Mouse (Mus musculus): ENCODE measurements at regions not wholly inside any gene's neighbourhood (a gene's known extent, or its start where the extent isn't known, plus 50 kb on each side); places are given as distances from the start of the nearest gene placed in this dataset.

DNA sequence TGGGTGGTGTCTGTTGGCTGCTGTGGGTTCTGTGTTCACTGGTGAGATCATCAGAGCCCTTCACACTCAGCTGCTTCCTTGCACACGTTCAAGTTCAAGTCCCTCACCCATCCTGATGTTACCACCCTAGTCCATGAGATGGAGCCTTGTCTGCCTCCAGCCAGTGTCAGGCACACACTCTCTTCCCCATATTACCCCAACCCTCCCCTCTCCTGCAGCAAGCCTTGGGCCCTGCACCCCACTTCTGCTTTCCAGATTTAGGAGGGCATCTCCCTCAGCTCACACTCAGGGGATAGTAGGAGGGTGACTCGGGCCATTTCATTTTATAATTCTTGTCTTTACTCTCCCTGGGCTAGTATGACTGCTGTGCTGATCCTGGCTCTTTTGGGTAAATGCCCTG is 288.7 kb upstream of the Eef2kmt start:
- DNase-seq: no peak
- intact Hi-C loops (cut with DNase I): no loop called here

DNA sequence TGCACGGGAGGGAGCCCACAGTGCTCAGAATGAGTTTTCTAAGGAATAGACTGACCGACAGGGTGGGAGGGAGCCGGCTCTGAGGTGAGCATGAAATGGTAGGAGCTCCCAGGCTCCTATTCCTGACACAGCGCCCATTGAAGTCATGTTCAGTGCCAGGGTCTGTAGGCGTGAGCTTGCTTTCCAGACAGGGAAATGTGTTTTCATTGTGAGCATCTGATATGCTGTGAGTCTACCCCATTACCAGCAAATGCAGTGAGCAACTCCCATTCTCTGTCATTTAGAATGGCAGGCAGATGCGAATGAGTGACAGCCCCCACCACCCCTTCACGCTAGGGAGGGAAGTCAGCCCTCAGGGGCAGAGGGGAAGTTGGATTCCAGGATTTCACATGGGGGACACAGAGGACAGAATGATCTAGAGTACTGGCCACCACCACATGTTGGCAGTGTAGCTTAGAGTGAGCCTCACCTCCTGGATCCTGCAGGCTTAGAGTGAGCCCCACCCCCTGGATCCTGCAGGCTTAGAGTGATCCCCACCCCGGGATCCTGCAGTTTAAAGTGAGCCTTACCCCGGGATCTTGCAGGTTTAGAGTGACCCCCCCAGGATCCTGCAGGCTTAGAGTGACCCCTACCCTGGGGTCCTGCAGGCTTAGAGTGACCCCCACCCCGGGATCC is 283.2 kb upstream of the Eef2kmt start:
- no peak for DNase-seq
- intact Hi-C loops (cut with DNase I): loop anchor here (10.0 kb wide), 1 partner anchor 234 kb away; no protein-coding TSS in a partner anchor

DNA sequence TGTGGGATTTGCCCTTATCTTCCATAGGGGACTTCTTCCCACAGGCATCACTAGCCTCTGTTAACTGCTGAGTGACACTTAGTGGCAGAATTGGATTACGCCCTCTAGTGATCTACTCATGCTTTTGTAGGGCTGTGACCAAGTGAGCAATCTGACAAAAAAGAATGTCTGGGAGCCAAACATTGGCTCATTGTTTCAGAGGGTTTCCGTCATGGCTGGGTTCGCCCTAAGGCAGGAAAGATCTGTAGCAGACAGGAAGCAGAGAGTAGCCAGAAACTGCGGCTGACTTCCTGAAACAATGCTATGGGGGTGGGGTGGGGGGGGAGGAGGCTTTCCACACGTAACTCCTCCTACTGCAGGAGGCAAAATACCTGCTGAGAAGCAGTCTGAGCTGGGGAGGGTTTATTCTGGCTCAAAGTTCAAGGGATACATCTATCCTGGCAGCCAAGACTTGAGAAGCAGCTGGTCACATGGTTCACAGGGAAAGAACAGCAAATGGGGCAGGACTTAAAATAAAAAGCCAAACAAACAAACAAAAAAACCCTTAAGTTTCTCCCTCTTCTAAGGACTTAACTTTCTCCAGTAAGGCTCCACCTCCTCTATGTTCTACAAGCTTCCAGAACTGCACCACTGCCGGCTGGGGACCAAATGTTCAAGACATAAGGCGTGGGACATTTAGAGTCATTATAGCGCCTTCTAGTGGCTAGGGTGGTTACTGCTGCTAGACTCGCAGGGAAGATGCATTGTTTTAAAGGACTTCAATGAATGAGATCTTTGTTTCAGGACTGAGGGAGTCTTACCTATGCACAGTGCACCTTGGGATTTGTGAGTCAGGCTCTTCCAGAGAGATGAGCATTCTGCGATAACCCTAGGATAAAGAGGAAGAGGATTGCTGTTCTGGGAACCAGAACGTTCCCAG is 281.8 kb upstream of the Eef2kmt start:
- intact Hi-C loops (cut with DNase I): loop anchor here (10.0 kb wide), 1 partner anchor 233 kb away; no protein-coding TSS in a partner anchor
- no peak for DNase-seq

DNA sequence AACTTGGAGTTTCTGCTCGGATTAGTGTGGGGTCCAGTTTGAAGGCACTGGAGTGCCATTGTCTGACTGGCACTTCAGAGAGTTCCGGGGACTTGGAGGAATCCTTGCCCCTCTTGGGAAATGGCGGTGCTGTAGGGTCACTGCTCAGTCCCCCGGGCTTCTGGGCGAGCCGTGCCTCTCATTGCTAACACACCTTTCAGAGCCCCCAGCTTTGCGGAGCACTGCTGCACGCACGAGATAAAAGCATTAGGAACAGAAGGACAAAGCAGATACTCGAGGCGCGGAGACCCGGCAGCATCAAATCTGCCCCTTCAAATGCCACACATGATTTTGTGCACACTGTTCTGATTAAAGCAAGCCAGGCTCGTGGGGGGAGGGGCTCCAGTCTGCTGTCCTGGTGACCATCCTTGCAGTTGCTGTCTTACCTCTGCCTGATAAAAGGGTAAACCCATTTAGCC is 280.8 kb upstream of the Eef2kmt start:
- intact Hi-C loops (cut with DNase I): loop anchor here (10.0 kb wide), 1 partner anchor 232 kb away; no protein-coding TSS in a partner anchor
- DNase-seq: no peak

DNA sequence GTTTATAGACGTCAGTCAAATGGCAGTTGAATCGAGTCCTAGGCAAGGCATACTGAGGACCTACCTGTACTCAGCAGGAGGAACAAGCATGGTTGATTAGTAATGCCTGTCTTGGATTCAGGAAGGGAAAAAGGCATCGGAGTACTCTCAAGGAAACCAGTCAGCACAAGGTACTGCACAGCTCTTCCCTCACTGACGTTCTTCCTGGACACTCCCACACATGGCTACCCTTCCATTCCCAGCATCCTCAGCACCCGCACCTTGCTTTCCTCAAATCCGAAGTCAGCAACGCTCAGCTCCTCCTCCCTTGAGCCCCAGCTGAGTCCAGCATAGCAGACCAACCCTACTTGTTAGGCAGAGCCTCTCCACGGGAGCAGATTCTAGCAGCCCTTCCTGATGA is 279.6 kb upstream of the Eef2kmt start:
- intact Hi-C loops (cut with DNase I): loop anchor here (10.0 kb wide), 1 partner anchor 231 kb away; no protein-coding TSS in a partner anchor
- no peak for DNase-seq

DNA sequence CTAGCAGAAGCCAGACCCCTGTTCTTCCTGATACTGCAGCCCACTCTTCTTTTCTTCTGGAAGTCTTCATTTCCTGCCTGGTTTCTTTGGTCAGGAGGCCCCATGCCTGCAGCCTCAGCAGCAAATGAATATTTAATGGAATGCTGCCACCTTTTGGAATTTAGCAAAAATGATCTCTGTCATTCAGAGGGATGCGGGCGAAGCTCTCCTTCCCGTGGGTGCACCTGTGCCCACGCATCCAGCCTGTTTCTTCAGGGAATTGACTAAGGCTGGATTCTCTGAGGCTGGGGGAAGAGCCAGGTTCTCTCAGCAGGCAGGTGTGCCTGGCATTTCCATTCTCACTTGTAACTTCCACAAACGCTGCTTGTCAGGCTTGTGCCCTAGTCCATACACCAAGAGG is 279.1 kb upstream of the Eef2kmt start:
- DNase-seq: no peak
- intact Hi-C loops (cut with DNase I): loop anchor here (10.0 kb wide), 1 partner anchor 230 kb away; no protein-coding TSS in a partner anchor

DNA sequence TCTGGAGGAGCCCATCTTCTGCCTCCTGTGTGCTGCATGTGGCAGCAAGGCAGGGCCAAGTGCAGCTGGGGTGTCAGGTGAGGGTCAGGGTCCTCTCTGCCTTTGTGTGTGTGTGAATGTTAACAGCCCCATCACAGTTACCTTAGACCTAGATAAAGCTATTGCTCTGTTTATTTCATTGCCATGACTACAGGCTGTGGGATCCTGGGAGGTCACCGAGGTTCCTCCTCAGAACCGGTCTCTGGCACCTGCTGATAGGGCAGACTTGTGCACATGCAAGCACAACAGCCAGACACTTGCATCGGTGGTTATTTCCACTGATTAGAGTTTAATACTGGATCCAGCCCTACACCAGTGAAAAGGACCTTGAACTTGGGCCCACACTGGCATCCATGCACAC is 278.6 kb upstream of the Eef2kmt start:
- intact Hi-C loops (cut with DNase I): loop anchor here (10.0 kb wide), 1 partner anchor 230 kb away; no protein-coding TSS in a partner anchor
- no peak for DNase-seq

DNA sequence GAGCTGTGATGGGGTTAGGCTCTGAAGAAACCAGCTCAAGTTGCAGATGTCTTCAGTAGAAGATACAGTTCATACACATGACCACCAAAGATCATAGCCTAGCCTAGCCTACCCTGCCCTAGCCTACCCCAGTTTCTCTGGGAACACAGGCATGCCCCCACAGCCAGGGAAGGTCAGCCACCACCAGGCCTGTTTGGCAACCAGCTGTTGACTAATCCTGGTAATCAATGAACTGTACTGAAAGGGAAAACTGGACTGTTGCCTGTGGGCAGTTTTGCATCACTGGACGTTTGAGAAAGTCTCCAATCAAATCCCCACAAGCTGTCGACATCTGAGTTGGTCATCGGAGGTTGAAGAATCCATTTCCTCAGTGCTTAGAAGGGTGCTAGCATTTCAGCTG is 276.5 kb upstream of the Eef2kmt start:
- DNase-seq: no peak
- intact Hi-C loops (cut with DNase I): loop anchor here (10.0 kb wide), 1 partner anchor 227 kb away; no protein-coding TSS in a partner anchor

DNA sequence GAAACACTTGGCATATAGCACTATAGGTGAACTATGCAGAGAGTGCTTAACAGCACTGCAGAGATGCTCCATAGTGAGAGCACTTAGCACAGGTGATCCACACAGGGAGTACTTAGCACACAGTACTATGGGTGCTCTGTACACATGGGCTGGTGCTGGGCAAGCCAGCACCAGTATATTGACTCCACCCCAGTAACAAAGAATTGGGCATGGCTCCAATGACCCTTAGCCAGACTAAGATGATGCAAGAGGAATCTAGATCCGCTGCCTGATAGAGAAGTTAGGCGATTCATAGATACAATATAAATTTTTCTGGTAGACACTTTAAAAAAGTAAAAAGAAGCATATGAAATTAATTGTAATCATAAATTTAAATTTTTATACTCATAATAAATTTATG is 274.0 kb upstream of the Eef2kmt start:
- DNase-seq: no peak
- intact Hi-C loops (cut with DNase I): loop anchor here (10.0 kb wide), 1 partner anchor 225 kb away; no protein-coding TSS in a partner anchor

DNA sequence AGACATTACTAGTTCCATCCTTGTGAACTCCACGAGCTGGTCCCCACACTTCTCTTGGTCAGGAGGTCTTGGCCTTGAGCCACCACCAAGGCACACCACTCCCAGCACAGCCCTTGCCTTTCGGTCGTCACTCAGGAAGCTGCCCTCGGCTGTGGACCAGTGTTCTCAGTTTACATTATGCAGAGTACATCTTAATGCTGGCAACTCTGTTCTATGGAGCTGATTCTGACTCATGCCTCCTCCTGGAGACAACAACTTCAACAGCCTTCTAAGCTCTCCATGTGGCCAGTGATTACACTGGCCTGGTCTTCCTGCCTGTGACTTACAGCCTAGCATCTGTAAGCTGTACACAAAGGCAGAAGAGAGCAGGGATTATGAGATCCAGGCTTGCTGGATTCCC is 272.2 kb upstream of the Eef2kmt start:
- DNase-seq: no peak
- intact Hi-C loops (cut with DNase I): no loop called here

DNA sequence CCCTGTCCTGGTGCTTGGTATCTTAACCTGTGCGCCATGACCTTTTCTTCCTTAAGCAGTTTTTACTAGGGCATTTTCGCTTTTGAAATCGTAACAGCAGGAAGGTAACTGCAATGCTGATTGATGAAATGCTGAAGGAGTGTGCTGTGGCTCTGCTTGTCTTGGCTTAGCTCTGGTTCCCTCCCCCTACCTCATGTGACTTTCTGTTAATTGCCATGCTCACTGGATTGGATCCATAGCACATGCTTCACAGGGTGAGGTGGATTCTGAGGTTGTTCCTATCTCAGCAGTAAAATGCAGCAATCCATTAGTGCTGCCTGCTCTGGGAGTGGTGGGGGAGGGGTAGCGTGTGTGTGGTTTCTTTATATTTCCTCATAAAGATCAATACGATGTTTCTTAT is 268.6 kb upstream of the Eef2kmt start:
- intact Hi-C loops (cut with DNase I): no loop called here
- DNase-seq: no peak

DNA sequence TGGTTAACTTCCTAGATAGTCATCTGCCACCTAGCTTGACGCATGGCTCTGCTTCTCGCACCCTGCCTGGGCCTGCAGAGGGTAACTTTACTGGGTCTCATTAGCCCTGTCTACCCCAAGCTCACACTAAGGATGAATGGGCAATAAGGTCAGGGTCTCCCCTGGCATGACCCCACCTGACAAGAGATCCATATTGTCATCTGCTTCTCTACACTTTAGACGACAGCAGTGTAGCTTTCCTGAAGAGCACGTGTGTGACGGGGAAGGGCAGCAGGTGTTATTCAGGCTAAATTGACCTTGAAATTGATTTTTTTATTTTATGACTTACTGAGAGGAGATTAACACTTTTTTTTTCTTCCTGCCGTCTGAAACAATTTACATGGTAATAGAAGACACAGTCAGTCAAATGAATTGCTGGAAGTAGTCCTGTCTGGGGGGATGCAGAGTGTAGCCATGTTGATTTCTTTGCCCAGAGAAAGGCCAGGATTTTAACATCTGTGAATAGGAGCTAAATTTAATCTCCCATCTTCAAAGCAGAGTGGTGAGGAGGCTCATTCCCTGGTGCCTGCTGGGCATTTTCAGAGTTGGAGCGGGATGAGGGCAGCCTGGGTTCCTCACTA is 267.7 kb upstream of the Eef2kmt start:
- intact Hi-C loops (cut with DNase I): no loop called here

DNA sequence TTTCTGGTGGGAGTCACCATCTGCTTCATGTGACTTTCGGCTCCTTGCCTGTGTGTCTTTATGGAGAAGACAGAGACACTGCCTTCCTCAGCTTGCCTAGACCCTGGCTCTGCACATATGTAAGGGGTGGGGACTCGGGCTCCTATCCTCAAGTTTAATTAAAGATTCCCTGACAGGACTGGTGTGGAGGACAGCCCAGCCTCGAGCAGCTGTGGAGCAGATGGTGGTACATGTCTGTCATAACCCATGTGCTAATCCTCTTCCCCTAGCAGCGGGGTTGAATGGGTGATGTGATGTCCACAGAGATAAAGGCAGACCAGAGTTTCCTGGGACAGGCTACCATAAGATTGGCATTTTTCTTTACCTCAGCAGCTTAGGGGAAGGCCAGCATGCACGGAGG is 262.0 kb upstream of the Eef2kmt start:
- intact Hi-C loops (cut with DNase I): no loop called here

More for the DNA sequence above, 267.7 kb upstream of the Eef2kmt start:
- no peak for DNase-seq

DNA sequence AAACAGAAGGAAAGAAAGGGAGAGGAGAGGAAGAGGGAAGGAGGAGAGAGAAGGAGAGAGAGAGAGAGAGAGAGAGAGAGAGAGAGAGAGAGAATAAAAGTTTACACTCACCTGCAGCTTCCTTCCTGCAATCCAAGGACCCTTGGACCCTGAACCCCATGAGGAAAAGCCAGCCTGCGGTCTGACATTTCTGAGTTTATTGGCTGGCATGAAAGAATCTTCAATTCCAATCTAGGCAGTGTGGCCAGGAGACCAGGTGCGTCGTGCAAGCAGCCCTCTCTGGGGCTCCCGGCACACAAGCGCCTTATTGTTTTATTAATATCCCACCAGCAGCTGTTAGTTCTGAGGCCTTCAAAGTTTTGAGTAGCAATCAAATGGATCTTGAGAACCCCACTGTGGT is 260.1 kb upstream of the Eef2kmt start:
- intact Hi-C loops (cut with DNase I): no loop called here
- DNase-seq: no peak

More for the DNA sequence above, 262.0 kb upstream of the Eef2kmt start:
- DNase-seq: no peak

DNA sequence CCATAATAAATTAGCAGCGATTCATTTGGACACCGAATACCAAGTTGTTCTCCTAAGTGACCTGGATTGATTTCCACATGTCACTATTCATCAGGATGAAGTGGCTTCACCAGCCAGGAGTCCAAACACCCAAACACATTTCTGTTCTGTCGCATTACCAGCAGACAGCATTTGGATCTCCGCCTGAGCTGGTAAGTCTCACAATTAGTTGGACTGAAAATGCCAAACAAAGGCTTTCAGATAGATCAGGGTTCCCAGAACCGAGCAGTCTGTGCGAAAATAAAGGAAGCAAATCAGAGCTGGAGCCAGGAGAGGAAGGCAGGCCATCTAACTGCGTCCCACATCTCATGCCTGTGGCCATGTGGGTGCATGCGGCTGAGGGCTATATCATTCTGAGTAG is 251.5 kb upstream of the Eef2kmt start:
- DNase-seq: no peak
- intact Hi-C loops (cut with DNase I): no loop called here

DNA sequence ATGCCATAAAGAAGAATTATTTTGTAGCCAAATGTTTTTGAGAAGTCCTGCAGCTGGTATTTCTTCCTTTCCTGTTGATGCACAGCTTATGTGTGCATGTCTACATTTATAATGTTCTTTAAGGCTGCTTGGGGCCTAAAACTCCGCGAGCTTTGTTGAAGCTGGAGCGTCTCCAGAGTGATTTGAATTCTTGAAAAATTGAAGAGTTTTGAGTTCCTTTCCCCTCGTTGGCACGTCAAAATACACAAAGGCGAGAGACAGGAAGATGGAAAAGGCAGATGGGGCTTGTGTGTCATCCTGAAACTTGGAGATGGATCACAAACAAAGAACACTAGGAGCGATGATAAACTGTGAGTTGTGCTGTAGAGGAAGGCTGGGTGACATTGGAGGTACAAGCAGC is 246.2 kb upstream of the Eef2kmt start:
- intact Hi-C loops (cut with DNase I): no loop called here

DNA sequence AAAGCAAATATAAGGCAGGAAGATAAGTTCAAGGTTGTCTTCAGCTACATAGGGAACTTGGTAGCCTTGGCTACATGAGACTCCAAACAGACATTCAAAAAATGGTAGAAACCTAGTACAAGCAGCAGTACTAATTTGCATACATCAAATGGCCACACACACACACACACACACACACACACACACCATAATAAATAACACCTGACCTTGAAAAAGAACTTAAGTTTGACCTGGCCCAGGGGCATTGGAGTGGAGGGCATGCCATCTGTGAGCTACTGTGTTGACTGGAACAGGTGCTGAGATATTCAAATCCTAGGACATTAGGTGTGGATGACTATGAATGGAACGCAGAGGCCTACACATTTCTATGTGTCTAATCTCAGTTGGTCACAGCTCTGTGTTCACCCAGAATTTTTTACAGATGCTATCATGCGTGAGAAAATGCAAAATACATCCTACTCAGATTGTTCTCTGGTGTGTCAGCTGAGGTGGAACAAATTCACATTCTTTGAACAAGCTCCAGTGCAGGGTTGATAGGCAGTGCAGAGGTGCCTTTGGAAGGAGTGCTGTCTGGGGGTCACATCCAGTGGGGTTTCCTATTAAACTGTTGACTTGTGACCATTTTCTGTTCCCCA is 240.4 kb upstream of the Eef2kmt start:
- intact Hi-C loops (cut with DNase I): no loop called here
- DNase-seq: no peak

More for the DNA sequence above, 246.2 kb upstream of the Eef2kmt start:
- no peak for DNase-seq

DNA sequence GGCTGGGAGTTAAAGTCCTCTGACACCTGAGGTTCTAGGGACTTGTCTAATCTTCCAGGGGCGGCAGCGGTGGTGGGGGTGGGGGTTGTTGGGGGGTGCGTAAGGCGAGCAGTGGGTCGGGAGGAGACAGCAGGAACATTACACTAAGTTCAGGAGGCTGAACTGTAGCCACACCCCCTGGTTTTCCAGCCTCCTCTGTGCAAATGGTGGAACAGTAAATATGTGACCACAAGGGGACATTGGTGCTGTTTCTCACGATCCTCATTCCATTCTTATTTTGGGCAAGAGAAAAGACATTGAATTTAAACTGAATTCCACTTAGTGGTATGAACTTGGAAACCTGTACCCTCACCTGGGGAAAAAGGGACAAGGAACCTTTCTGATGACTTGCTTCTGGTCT is 237.6 kb upstream of the Eef2kmt start:
- DNase-seq: no peak
- intact Hi-C loops (cut with DNase I): no loop called here

DNA sequence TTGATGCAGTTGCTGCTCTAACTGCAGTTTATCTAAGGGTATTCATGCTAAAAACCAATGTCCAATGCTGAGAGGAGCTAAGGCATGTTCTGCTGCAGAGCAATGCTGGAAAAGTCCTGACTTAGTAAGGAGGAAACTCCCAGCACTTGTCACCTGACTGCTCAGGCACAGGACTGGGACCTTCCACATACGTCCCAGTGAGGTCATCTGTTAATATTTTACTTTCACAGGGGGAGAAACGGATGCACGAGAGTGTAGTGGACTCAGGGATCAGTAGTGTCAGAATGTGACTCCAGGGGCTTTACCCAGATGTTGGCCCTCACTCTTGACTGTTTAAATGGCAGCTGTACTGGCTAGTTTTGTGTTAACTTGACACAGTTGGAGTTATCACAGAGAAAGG is 231.5 kb upstream of the Eef2kmt start:
- intact Hi-C loops (cut with DNase I): no loop called here

DNA sequence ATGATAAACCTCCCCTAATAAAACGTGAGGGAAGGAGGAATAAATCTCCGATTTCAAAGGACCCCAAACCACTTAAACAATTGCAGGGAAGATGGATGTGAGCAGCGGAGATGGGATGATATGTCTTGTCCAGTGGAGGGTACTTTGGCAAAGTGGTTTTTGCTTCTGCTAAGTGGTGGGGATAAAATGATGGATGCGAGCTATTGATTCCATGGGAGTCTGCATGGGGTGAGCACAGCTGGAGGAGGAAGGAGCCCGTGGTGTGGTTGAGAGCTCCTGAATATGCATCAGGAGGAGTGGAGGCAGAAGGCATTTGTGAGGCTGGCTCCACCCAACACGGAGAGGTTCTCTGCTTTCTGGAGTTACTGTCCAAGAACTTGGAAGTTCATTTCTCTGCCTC is 227.6 kb upstream of the Eef2kmt start:
- intact Hi-C loops (cut with DNase I): no loop called here
- DNase-seq: no peak

More for the DNA sequence above, 231.5 kb upstream of the Eef2kmt start:
- DNase-seq: no peak

DNA sequence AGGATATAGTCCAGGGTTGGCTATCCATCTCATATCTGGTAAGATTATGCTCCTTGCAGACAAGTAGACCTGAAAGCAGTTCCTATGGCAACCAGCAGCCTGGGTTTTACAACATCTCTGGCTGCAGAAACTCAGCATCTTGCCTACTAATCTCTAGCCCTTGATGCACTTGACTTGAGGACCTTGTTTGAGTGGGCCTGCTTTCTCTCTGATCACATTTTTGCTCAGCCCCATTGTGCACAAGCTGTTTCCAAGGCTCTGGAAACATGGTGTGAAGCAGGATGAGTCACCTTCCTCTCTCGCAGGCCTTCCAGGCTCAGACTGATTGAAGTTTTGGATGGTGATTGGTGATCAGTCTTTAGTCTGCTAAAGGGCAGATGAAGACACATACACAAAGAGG is 224.4 kb upstream of the Eef2kmt start:
- no peak for DNase-seq
- intact Hi-C loops (cut with DNase I): no loop called here
